Mouse (Mus musculus) adipocyte (in vitro differentiated cells): ENCODE data around the gene Smarcb1.

ENCODE experiments used
- DNase-seq: peaks from one replicate; pipeline ENCODE4 v3.0.0-alpha.2; 2016; ENCODE audit warnings: low spot score

Gene Smarcb1

GRCm38 (mm10) chr10:75921026-75921725 lies at the start of gene Smarcb1:
Gene Smarcb1, minus strand, starts transcription at chr10:75921617.
- peak; percentile 94 for DNase-seq

GRCm38 (mm10) chr10:75954381-75954811 lies 33.0 kb upstream of the Smarcb1 start, which contains the start of gene Gm5134:
Gene Gm5134, plus strand, starts transcription at chr10:75954514.
- DNase-seq = no peak

- peak; percentile 82 for DNase-seq
Measured at GRCm38 (mm10) chr10:75951424-75952050, 30.1 kb upstream of the Smarcb1 start.

GRCm38 (mm10) chr10:75950791-75951210 lies 29.4 kb upstream of the Smarcb1 start:
- no peak for DNase-seq

- DNase-seq = no peak
Measured at GRCm38 (mm10) chr10:75949053-75950045, 27.9 kb upstream of the Smarcb1 start.

GRCm38 (mm10) chr10:75948079-75948478 lies 26.7 kb upstream of the Smarcb1 start:
- DNase-seq = no peak

GRCm38 (mm10) chr10:75945896-75946295 lies 24.5 kb upstream of the Smarcb1 start:
- DNase-seq = no peak

GRCm38 (mm10) chr10:75945213-75945612 lies 23.8 kb upstream of the Smarcb1 start:
- DNase-seq = no peak

- peak; percentile 85 for DNase-seq
Measured at GRCm38 (mm10) chr10:75944066-75944772, 22.8 kb upstream of the Smarcb1 start.

- DNase-seq = no peak
Measured at GRCm38 (mm10) chr10:75942736-75943477, 21.5 kb upstream of the Smarcb1 start, which contains the start of gene Vpreb3. Gene Vpreb3, plus strand, starts transcription at chr10:75943057.

GRCm38 (mm10) chr10:75941042-75941824 lies 19.8 kb upstream of the Smarcb1 start:
- DNase-seq = no peak

GRCm38 (mm10) chr10:75940520-75940919 lies 19.1 kb upstream of the Smarcb1 start, which contains the start of gene Gm867:
Gene Gm867, minus strand, starts transcription at chr10:75940672.
- no peak for DNase-seq

GRCm38 (mm10) chr10:75939481-75940234 lies 18.2 kb upstream of the Smarcb1 start:
- DNase-seq = no peak

GRCm38 (mm10) chr10:75937851-75938643 lies 16.6 kb upstream of the Smarcb1 start:
- DNase-seq = peak; percentile 46

- DNase-seq = peak; percentile 66
Measured at GRCm38 (mm10) chr10:75936909-75937667, 15.7 kb upstream of the Smarcb1 start.

- no peak for DNase-seq
Measured at GRCm38 (mm10) chr10:75935680-75936541, 14.5 kb upstream of the Smarcb1 start, which contains the start of gene Mmp11. Gene Mmp11, minus strand, starts transcription at chr10:75936496.
